Mouse (Mus musculus) CH12.LX (cell line): ENCODE results near the gene Agpat4.

Source experiments
- BHLHE40 ChIP-seq: IDR thresholded peaks from 2 replicates; pipeline ENCODE4 v1.6.1; 2011; ENCODE audit warnings: mild to moderate bottlenecking, low read depth, low read length, improper control_type of control experiment
- CTCF ChIP-seq, 2 experiments: IDR thresholded peaks in 1 of 2; conservative IDR thresholded peaks in 1 of 2; 2 replicates each; pipeline ENCODE4 v1.5.1; 2011 to 2012; ENCODE audit warnings: low read depth in 2 of 2, low read length in 2 of 2, improper control_type of control experiment in 1 of 2, inconsistent platforms in 1 of 2, mild to moderate bottlenecking in 1 of 2, moderate library complexity in 1 of 2
- ETS1 ChIP-seq: conservative IDR thresholded peaks from 2 replicates; pipeline ENCODE4 v1.6.1; 2012; ENCODE audit warnings: low read depth, mild to moderate bottlenecking, inconsistent platforms, low read length, improper control_type of control experiment, moderate library complexity
- IRF4 ChIP-seq: IDR thresholded peaks from 2 replicates; pipeline ENCODE4 v1.6.1; 2014; ENCODE audit warnings: low read depth, mild to moderate bottlenecking, inconsistent platforms, low read length, improper control_type of control experiment
- KAT2A ChIP-seq: IDR thresholded peaks from 2 replicates; pipeline ENCODE4 v1.6.1; 2012; ENCODE audit warnings: low read length, improper control_type of control experiment, inconsistent platforms; ENCODE audit not compliant: insufficient replicate concordance
- MAFK ChIP-seq: IDR thresholded peaks from 2 replicates; pipeline ENCODE4 v1.6.1; 2011; ENCODE audit warnings: low read length, improper control_type of control experiment; ENCODE audit not compliant: insufficient replicate concordance
- MAX ChIP-seq: IDR thresholded peaks from 2 replicates; pipeline ENCODE4 v1.6.1; 2011; ENCODE audit warnings: low read length, improper control_type of control experiment
- NRF1 ChIP-seq: IDR thresholded peaks from 2 replicates; pipeline ENCODE4 v1.6.1; 2014; ENCODE audit warnings: low read depth, mild to moderate bottlenecking, inconsistent platforms, low read length, improper control_type of control experiment, moderate library complexity
- POLR2A ChIP-seq: IDR thresholded peaks from 2 replicates; pipeline ENCODE4 v1.6.1; 2011; ENCODE audit warnings: low read depth, mild to moderate bottlenecking, improper control_type of control experiment, low read length
- TBP ChIP-seq: conservative IDR thresholded peaks from 2 replicates; pipeline ENCODE4 v1.6.1; 2011; ENCODE audit warnings: low read depth, low read length, improper control_type of control experiment
- UBTF ChIP-seq: IDR thresholded peaks from 2 replicates; pipeline ENCODE4 v1.6.1; 2012; ENCODE audit warnings: low read depth, mild to moderate bottlenecking, inconsistent platforms, low read length, improper control_type of control experiment, moderate library complexity
- USF2 ChIP-seq: conservative IDR thresholded peaks from 2 replicates; pipeline ENCODE4 v1.6.1; 2011; ENCODE audit warnings: low read depth, low read length, improper control_type of control experiment
- ZKSCAN1 ChIP-seq: IDR thresholded peaks from 2 replicates; pipeline ENCODE4 v1.6.1; 2012; ENCODE audit warnings: low read depth, inconsistent platforms, low read length, improper control_type of control experiment, borderline replicate concordance
- ZNF384 ChIP-seq: IDR thresholded peaks from 2 replicates; pipeline ENCODE4 v1.6.1; 2012; ENCODE audit warnings: low read depth, low read length, improper control_type of control experiment, inconsistent platforms

DNA sequence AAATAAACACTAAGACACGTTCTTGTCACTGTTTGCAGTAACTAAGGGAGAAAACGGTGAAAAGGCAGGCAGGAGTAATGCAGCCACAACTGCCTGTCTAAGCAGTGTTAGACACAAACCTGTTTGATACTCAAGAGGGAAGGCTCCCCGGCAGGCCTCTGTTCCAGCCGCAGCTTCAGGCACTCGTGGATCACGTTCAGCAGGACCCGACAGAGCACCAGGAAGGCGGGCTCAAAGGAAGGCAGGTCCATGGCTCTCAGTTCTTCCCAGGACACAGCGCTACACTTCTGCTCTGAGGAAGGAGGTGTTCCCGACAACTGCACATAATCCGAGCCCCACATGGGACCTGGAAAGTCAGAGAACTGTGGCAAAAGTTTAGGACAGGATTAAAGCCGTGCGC is 145.3 kb downstream of the Agpat4 start:
- no peak for TF ChIP-seq TBP
- no peak for TF ChIP-seq BHLHE40
- no peak for TF ChIP-seq NRF1
- no peak for TF ChIP-seq CTCF (conservative IDR thresholded peaks at IDR 0.05 in 1 of 2, IDR thresholded peaks at IDR 0.05 in 1 of 2; ENCODE audit: low read depth in 2 of 2, low read length in 2 of 2)
- TF ChIP-seq MAFK, result no peak
- TF ChIP-seq MAX, result no peak
- no peak for TF ChIP-seq ETS1
- no peak for TF ChIP-seq KAT2A
- TF ChIP-seq POLR2A, result no peak
- TF ChIP-seq USF2, result no peak
- no peak for TF ChIP-seq ZNF384
- no peak for TF ChIP-seq ZKSCAN1
- no peak for TF ChIP-seq IRF4
- no peak for TF ChIP-seq UBTF
